Mouse (Mus musculus) gastrocnemius, postnatal 4 days (tissue): Measurements from ENCODE around the gene Wfdc6b. TPM values are rescaled to one million over a fixed set of nuclear protein-coding genes. Genes with fewer than 3 reads are reported as not detected.
"Not testable (repeated sequence)": the region's sequence is repeated elsewhere in the genome, so short reads cannot be mapped to it uniquely, and the experiment has no call there.

Experiments
- DNase-seq, 2 experiments: peaks; one replicate each; pipeline ENCODE4 v3.0.0; 2021 to 2022; ENCODE audit warnings: low spot score in 2 of 2, mixed read lengths in 2 of 2
- long read RNA-seq, 2 experiments: library from polyadenylated mRNA; stranded (forward); transcript quantifications; one replicate each; pipeline ENCODE4 v2.0.0; 2021
- total RNA-seq, 2 experiments: library from RNA; stranded (reverse); gene quantifications; 2 replicates each; pipeline ENCODE4 v1.2.3; 2021

Wfdc6b gene
- not detected for total RNA-seq
- long read RNA-seq, experiment 1: 0 reads
- long read RNA-seq, experiment 2: 0 reads

GRCm38 (mm10) chr2:164613471-164613870 lies at the start of gene Wfdc6b, which contains the start of gene Wfdc8:
Wfdc6b (plus strand) TSS chr2:164613522.
Wfdc8 (minus strand) TSS chr2:164613626.
- peak in 1 of 2 experiments; percentile 23 for DNase-seq

GRCm38 (mm10) chr2:164564346-164564745 lies 49.0 kb upstream of the Wfdc6b start:
- no peak for DNase-seq

GRCm38 (mm10) chr2:164566997-164567396 lies 46.3 kb upstream of the Wfdc6b start:
- no peak for DNase-seq

- no peak for DNase-seq
Measured at GRCm38 (mm10) chr2:164567460-164567859, 45.9 kb upstream of the Wfdc6b start.

GRCm38 (mm10) chr2:164573359-164573758 lies 40.0 kb upstream of the Wfdc6b start, which contains the start of gene Spint3:
Spint3 (minus strand) TSS chr2:164573459.
- not testable (repeated sequence) for DNase-seq

GRCm38 (mm10) chr2:164585025-164585725 lies 28.1 kb upstream of the Wfdc6b start, which contains the start of gene Wfdc6a:
Wfdc6a (minus strand) TSS chr2:164585447.
- DNase-seq: not testable (repeated sequence)

- DNase-seq: no peak
Measured at GRCm38 (mm10) chr2:164592014-164592413, 21.3 kb upstream of the Wfdc6b start.

GRCm38 (mm10) chr2:164593494-164593893 lies 19.8 kb upstream of the Wfdc6b start, which contains the start of gene Eppin:
Eppin (minus strand) TSS chr2:164593594.
- DNase-seq: no peak

GRCm38 (mm10) chr2:164600179-164600578 lies 13.1 kb upstream of the Wfdc6b start:
- DNase-seq: no peak

GRCm38 (mm10) chr2:164603482-164603881 lies 9.8 kb upstream of the Wfdc6b start:
- no peak for DNase-seq

- no peak for DNase-seq
Measured at GRCm38 (mm10) chr2:164604411-164604810, 8.9 kb upstream of the Wfdc6b start.

- no peak for DNase-seq
Measured at GRCm38 (mm10) chr2:164608781-164609180, 4.5 kb upstream of the Wfdc6b start.

- no peak for DNase-seq
Measured at GRCm38 (mm10) chr2:164615386-164615785, 2.1 kb downstream of the Wfdc6b start.

- DNase-seq: no peak
Measured at GRCm38 (mm10) chr2:164619050-164619449, 5.7 kb downstream of the Wfdc6b start.

- DNase-seq: no peak
Measured at GRCm38 (mm10) chr2:164621775-164622174, 8.5 kb downstream of the Wfdc6b start.

GRCm38 (mm10) chr2:164635266-164635665 lies 21.9 kb downstream of the Wfdc6b start:
- no peak for DNase-seq

- no peak for DNase-seq
Measured at GRCm38 (mm10) chr2:164638696-164639095, 25.4 kb downstream of the Wfdc6b start, which contains the start of gene Wfdc16. Wfdc16 (minus strand) TSS chr2:164638796.

- DNase-seq: no peak
Measured at GRCm38 (mm10) chr2:164641129-164641528, 27.8 kb downstream of the Wfdc6b start.

- DNase-seq: no peak
Measured at GRCm38 (mm10) chr2:164641881-164642673, 28.8 kb downstream of the Wfdc6b start.

GRCm38 (mm10) chr2:164655858-164656257 lies 42.5 kb downstream of the Wfdc6b start, which contains the start of gene Wfdc10:
Wfdc10 (plus strand) TSS chr2:164656046.
- peak; percentile 30 to 42 for DNase-seq

- no peak for DNase-seq
Measured at GRCm38 (mm10) chr2:164656483-164656882, 43.2 kb downstream of the Wfdc6b start, which contains the start of gene Wfdc9. Wfdc9 (minus strand) TSS chr2:164656583.

- DNase-seq: no peak
Measured at GRCm38 (mm10) chr2:164664851-164665250, 51.5 kb downstream of the Wfdc6b start.
